Mouse (Mus musculus): ENCODE data around the gene Schip1.
A peak's percentile ranks its signal among the peaks of the same experiment; 100 is the strongest.

The Schip1 gene

DNA sequence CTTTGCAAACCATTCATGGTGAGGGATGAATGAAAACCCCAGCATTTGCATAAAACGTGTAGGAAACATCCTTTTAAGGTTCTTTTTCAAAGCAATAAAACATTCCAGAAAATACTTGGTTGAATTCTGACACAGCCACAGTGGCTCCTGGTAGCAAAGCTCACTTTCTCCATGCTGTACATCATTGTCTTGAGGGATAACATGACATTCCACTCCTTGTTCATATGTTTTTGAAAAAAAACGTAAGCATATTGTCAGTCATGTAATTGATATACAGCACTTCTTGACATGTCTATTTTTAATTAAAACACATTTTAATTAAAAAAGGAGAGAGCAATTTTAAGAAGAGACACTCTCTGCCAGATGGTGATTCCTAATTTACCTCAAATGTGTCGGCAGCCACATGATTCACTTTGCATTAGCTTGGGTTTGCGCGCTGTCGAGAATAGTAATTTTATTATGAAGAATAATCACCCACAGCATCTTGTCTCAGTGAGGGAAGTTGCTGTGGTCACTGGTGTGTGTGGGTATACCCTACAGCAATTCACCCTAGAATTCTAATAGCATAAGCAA lies 61.8 kb downstream of the Schip1 start:
- DNase-seq (ENCODE audit: low read depth, low spot score): no peak

DNA sequence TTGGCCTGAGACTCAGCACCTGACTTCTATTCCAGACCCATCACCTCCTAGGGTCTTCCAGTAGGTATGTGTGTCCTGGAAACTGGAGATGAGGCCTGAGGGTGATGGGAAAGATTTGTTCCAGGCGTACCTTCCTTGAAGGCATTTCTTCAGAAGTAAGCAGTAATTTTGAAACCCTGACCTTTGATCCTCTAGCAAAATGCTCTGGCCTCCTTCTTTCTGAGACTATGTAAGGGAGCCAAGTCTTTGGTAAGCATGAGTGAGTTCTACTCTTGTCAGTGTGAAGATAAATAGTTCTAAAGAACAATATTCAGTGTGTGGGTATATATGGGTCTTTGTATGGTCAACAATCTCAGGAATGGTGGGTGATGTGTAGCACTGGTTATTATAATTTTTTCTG lies 65.8 kb downstream of the Schip1 start:
- no peak for DNase-seq (ENCODE audit: low read depth, low spot score)

GRCm38 (mm10) chr3:68138833-68139627 lies 74.4 kb downstream of the Schip1 start:
- no peak for DNase-seq (ENCODE audit: low read depth, low spot score)

GRCm38 (mm10) chr3:68150688-68151087 lies 86.1 kb downstream of the Schip1 start:
- DNase-seq (ENCODE audit: low read depth, low spot score): no peak

GRCm38 (mm10) chr3:68160175-68160574 lies 95.6 kb downstream of the Schip1 start:
- DNase-seq (ENCODE audit: low read depth, low spot score): no peak

DNA sequence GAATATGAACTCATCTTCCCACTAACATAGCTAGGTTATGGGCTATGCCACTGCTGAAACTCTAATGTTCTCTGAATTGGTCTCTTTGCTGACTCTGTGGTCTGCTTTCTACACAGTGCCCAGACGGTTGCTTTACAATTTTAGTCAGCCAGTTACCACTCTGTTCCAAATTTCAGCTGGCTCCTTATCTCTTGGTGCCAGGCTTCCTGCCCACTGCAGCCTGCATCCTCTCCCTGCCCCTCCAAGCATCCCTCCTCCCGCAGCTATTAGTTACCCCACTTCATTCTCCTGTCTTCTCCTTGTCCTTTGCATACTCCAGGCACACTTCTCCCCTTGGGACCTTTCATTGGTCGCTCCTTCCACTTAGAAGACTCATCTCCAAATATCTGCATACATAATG lies 96.2 kb downstream of the Schip1 start:
- DNase-seq (ENCODE audit: low read depth, low spot score): no peak

DNA sequence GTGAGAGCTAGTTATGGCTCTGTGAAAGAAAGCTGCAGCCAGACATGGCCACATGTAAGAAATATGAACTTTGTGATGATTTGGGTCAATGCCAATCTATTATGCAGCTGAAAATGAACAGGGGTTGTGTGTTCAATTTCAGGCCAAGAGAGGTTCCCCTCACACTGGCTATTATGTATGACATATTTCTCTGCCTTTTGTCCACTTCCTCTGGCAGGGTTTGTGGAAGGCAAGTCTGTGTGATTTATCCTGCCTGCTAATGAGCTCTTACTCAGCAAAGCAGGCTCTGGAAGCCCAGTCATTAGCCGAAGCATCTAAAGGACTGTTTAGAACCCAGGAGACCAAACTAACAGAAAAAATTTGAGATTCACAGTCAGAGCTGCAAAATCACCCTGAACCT lies 113.6 kb downstream of the Schip1 start:
- DNase-seq (ENCODE audit: low read depth, low spot score): peak; percentile 14

- peak; percentile 11 for DNase-seq (ENCODE audit: low read depth, low spot score)
These were observed 122.9 kb downstream of the Schip1 start for GRCm38 (mm10) chr3:68187471-68187870.

- DNase-seq (ENCODE audit: low read depth, low spot score): no peak
These were observed 124.5 kb downstream of the Schip1 start for GRCm38 (mm10) chr3:68189100-68189499.

DNA sequence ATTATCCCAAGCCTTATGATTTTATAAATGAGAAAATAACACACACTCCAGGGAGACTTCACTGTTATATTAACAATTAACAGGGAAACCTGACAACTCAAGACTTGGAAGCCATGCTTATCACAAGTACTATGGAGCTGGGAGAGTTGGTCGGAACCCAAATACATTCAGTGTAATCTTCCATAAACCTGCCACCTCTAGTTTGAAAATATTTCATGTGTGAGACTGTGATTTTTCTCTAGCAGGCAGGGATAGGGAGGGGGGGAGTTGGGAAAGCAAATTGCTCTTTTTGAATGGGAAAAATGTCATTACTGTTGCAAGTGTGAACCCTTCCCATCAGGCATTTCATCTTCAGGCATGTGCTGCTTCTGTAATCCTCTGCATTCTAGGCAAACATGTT lies 132.3 kb downstream of the Schip1 start:
- no peak for DNase-seq (ENCODE audit: low read depth, low spot score)

- DNase-seq (ENCODE audit: low read depth, low spot score): no peak
These were observed 136.6 kb downstream of the Schip1 start for GRCm38 (mm10) chr3:68201214-68201613.

- DNase-seq (ENCODE audit: low read depth, low spot score): no peak
These were observed 137.7 kb downstream of the Schip1 start for GRCm38 (mm10) chr3:68202162-68202902.

- no peak for DNase-seq (ENCODE audit: low read depth, low spot score)
These were observed 139.4 kb downstream of the Schip1 start for GRCm38 (mm10) chr3:68203934-68204467.

DNA sequence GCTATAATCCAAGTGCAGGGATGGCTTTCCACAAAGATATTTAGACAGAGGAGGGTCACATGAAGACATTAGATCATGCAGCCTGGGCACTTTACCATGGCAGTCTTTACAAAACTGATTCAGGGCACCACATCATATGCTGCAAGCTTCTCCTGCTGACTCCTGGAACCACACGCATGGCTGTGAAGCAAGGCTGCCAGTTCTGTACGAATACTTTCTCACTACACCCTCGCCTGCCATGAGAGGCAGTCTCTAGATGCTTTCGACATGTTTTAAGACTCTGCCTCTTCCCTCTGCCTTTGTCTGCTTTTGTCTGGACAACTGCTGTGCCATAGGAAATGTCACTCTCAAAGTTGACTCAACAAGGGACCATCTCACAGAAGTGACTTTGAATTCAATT lies 145.8 kb downstream of the Schip1 start:
- DNase-seq (ENCODE audit: low read depth, low spot score): no peak

DNA sequence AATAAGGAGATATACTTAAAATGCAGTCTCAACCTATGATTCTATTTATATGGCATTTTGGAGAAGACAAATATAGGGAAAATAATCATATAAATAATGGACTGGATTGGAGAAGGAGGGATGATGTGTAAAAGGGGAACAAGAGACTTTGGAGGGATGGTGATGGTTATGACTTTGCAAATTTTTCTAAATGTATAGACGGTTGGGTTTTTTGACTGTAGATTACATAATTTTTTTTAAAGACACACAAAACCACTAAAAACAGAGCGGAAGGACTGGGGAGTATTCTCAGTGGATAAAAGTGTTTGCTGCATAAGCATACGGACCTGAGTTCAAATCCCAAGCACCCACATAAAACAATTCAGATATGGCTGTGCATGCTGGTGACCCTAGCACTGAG lies 156.8 kb downstream of the Schip1 start:
- no peak for DNase-seq (ENCODE audit: low read depth, low spot score)

DNA sequence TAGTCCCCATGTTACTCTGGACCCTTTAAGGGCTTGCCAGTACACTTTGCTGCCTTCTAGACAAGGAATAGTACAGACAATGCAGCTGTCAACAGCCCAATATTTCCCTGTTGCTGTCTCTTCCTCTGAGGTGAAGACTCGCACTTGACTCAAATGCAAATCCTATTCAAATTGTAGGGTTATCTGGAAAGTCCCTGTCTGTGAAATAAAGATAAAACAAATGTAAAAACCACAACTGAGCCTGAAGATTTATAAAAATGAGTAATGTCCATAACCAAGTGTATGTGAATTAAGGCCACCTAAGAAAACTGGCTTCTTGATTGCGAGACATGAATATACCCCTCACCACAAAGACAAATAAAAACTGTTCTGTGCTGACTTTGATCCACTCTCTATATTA lies 175.3 kb downstream of the Schip1 start:
- no peak for DNase-seq (ENCODE audit: low read depth, low spot score)

DNA sequence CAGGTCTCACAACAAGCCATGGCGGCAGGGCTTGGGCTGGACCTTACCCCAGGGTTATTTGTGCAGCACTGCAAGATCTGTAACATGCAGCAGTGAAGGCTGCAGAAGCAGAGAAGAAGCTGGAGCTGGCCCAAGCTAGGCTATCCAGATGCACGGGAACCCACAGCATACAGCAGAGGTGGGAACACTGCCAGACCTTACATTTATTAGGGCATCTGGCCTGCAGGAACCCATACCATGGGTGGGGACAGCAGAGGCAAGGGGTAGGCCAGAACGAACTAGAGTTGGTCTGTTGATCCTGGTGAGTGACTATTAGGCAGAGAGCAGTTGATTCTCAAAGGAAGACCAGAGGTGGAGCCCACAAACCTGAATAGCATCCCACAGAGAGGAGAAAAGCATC lies 178.6 kb downstream of the Schip1 start:
- DNase-seq (ENCODE audit: low read depth, low spot score): no peak

DNA sequence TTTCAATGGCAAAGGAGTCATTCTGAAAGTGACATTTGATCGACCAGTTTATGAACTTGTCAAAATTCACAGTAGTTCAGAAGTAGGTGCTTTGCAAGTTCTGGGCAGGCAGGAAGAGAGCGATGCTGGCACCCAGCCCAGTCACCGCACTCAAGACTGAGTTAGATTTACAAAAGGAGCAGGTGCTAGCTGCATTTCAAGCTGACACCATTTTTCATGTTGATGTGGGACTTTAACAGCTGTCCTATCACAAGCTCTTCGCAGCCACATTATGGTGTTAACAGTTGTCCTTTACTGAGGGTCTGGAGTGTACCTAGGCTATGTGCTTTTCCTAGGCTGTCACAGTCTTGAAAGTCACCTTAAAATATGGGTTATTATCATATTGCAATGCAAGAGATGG lies 181.6 kb downstream of the Schip1 start:
- DNase-seq (ENCODE audit: low read depth, low spot score): no peak

DNA sequence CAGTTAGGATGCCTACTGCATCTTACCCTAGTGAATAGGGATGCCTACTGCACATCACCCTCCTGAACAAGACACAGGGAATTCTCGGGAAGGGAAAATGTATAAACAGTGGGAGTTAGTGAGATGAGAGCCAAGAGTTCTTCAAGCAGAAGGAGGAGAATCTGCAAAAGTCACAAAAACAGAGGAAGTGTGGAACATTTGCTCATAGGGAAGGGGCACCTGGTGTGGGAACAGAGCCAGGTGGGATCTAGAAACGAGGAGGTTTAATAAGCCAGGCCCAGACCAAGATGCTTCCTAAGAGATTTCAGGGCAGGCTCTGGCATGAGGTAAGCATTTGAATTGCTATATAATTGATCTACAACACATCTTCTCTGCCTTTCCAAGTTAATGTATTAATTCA lies 186.0 kb downstream of the Schip1 start:
- DNase-seq (ENCODE audit: low read depth, low spot score): no peak

DNA sequence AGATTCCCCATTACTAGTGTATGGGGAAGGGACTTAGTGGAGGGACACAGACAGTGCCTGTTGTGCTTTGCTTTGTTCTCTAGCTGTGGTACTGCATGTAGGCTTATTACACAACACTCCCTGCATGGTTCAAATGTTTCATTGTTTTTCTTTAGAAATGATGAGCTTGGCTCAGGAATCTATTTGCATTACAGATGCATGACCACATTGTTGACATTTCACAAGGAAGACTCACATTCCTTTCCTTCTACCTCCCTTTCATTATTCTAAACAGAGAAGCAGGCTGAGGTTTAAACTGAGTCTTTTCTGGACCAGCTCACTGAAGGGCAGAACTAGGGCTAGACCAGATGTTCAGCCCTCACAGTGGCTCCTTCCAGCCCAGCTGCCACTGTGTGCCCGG lies 187.7 kb downstream of the Schip1 start:
- no peak for DNase-seq (ENCODE audit: low read depth, low spot score)

DNA sequence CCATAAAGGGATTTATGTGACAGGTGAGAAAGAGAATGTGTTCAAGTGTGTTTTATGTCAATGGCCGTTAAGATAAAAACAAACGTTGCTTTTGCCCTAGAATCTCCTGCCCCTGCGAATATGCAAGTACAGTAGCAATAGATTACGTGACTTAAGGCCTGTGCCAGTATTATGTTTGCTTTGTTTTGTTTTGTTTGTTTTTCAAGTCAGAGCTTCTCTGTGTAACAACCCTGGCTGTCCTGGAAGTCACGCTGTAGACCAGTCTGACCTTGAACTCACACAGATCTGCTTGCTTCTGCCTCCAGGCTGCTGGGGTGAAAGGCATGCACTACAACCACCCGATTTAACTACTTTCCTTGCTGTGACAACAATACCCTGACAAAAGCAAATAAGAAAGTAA lies 197.7 kb downstream of the Schip1 start:
- DNase-seq (ENCODE audit: low read depth, low spot score): no peak

GRCm38 (mm10) chr3:68267905-68268304 lies 203.3 kb downstream of the Schip1 start:
- no peak for DNase-seq (ENCODE audit: low read depth, low spot score)

DNA sequence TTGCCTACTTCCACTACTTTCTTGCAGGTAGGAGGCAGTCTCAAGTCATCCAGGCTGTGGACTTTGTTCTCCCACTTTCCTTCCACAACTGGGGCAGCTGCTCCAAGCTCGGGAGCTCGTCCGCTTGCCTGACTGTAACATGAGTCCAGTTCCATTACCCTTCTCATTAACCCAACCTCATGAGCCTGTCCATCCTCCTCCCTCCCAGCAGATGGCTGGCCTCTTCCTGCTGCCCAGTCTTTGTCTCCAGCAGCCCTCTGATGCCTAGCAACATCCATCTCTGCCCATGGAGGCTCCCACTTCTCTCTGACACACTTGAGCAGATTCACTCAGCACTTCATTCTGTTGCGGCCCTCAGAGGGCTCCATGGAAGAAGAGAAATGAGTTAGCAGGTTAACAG lies 204.6 kb downstream of the Schip1 start:
- DNase-seq (ENCODE audit: low read depth, low spot score): no peak
